14 mouse cellular contexts compared by ENCODE assay signal in genomic region chr8:114143645-114144290, GRCm38 (mm10). TPM values are rescaled to one million over a fixed set of nuclear protein-coding genes. Genes with fewer than 3 reads are reported as not detected.
DNase-seq lines count a peak whose midpoint lies in the region; ATAC-seq and TF ChIP-seq lines count a peak whose summit lies in the region.
"Had no signal": no experiment of that assay in that cellular context is flagged by ENCODE, and none has a peak within 500 bp of the region (broad histone marks: within the 10 kb centered on the region; RNA-seq: fewer than 3 reads in every experiment).

No protein-coding gene starts in this region.

- H3K9me3 ChIP-seq in midbrain, embryonic 16.5 days (replicated peaks; ENCODE audit: control insufficient read depth, low read length, poor library complexity, severe bottlenecking): no peaks in the 10 kb centered on the region
- H3K9me3 ChIP-seq: hindbrain, embryonic 12.5 days had no signal

- ATAC-seq in neutrophil, adult 5-6 weeks (ENCODE audit: extremely low read depth, insufficient number of reproducible peaks, low FRiP score, poor library complexity, severe bottlenecking): peak; percentile 69
- no peak for ATAC-seq in midbrain, embryonic 16.5 days
- ATAC-seq: forebrain, embryonic 16.5 days had no signal

- TF ChIP-seq CTCF in liver, adult 2 months (IDR thresholded peaks at IDR 0.05; ENCODE audit: low read depth, low read length): no peak

- no peaks in the 10 kb centered on the region for H3K27me3 ChIP-seq in liver, adult 2 months (ENCODE audit: control insufficient read depth, insufficient read depth, low read length)
- H3K27me3 ChIP-seq in midbrain, embryonic 16.5 days (ENCODE audit: control insufficient read depth, insufficient read depth, low read depth, low read length): no peaks in the 10 kb centered on the region
- H3K27me3 ChIP-seq: hindbrain, embryonic 12.5 days had no signal

- no peak overlapping the region for H3K4me3 ChIP-seq in liver, adult 2 months (ENCODE audit: insufficient read depth, low read depth, low read length)
- H3K4me3 ChIP-seq in midbrain, embryonic 16.5 days (ENCODE audit: low read depth, low read length): no peak overlapping the region
- H3K4me3 ChIP-seq: hindbrain, embryonic 12.5 days; layer of hippocampus, adult 2 months had no signal

- peak; percentile 64 for DNase-seq in adrenal gland, adult 2 months
- DNase-seq in adrenal gland, adult 8-10 months: no peak
- peak; percentile 92 for DNase-seq in liver, adult 2 months (ENCODE audit: extremely low read depth, low read depth, low spot score)
- no peak for DNase-seq in liver
- peak; percentile 51 to 80 for DNase-seq in heart, postnatal 14 days
- DNase-seq in left cerebral cortex, postnatal 14 days (ENCODE audit: low spot score in 2 of 2): no peak
- DNase-seq: cerebellum, adult 9-10 months; midbrain, embryonic 14.5 days had no signal

- H3K9ac ChIP-seq in liver, adult 2 months (ENCODE audit: low read depth, low read length): no peak overlapping the region
- no peak overlapping the region for H3K9ac ChIP-seq in midbrain, embryonic 16.5 days (ENCODE audit: low read depth, low read length)
- H3K9ac ChIP-seq: hindbrain, embryonic 12.5 days had no signal

- no peak for TF ChIP-seq POLR2A in liver, adult 2 months (IDR thresholded peaks at IDR 0.05; ENCODE audit: extremely low read depth, insufficient read depth, low read length)

- H3K27ac ChIP-seq in liver, adult 2 months (replicated peaks; ENCODE audit: insufficient read depth, low read depth, low read length): peak overlapping the region; percentile 3
- no peak overlapping the region for H3K27ac ChIP-seq in midbrain, embryonic 16.5 days (ENCODE audit: low read length)
- H3K27ac ChIP-seq: hindbrain, embryonic 12.5 days; layer of hippocampus, adult 2 months had no signal

- 21% methylated on average over 4 of the region's 4 CpGs for WGBS in liver, adult 2 months
- WGBS in midbrain, embryonic 16.5 days: 92% methylated on average over 4 of the region's 4 CpGs

- intact Hi-C loops in heart, postnatal 14 days (cut with DNase I): no loop called here
- intact Hi-C loops in left cerebral cortex, postnatal 14 days (cut with DNase I): no loop called here

- H3K36me3 ChIP-seq in liver, adult 2 months (ENCODE audit: control insufficient read depth, insufficient read depth, low read length): peaks cover 74% of the 10 kb centered on the region
- H3K36me3 ChIP-seq in midbrain, embryonic 16.5 days (ENCODE audit: control insufficient read depth, insufficient read depth, low read length): no peaks in the 10 kb centered on the region
- H3K36me3 ChIP-seq: G1E had no signal

- H3K4me2 ChIP-seq in midbrain, embryonic 16.5 days (ENCODE audit: low read length): no peak overlapping the region
- H3K4me2 ChIP-seq: hindbrain, embryonic 12.5 days had no signal

- H3K4me1 ChIP-seq in liver, adult 2 months (ENCODE audit: control insufficient read depth, insufficient read depth, low read length): peaks cover 28% of the 10 kb centered on the region
- no peaks in the 10 kb centered on the region for H3K4me1 ChIP-seq in midbrain, embryonic 16.5 days (ENCODE audit: control insufficient read depth, insufficient read depth, low read length)
- H3K4me1 ChIP-seq: hindbrain, embryonic 12.5 days had no signal

- no peaks in the 10 kb centered on the region for H3K79me2 ChIP-seq in liver, adult 2 months (ENCODE audit: control insufficient read depth, insufficient read depth, low read length)

RNA-seq across cellular contexts. Expression of gene Nudt7, which starts 10.4 kb away (rescaled TPM):
- total RNA-seq in adrenal gland, adult 2 months (2021): 10 to 100 TPM; 58.7 to 77.9 TPM
- polyA plus RNA-seq in adrenal gland, adult 2 months (2012; rRNA removed): 12.8 and 13.8 TPM in 2 replicates
- total RNA-seq in adrenal gland, adult 8-10 months (2022): 10 to 100 TPM; 39.7 to 69.5 (median 52.6) TPM
- total RNA-seq in liver, adult 2 months (2014; rRNA removed): 221 and 394 TPM in 2 replicates
- 233 and 293 TPM in 2 replicates for polyA plus RNA-seq in liver, adult 2 months (2012; rRNA removed)
- 10 to 100 TPM; 70.3 to 76.6 TPM for total RNA-seq in heart, postnatal 14 days (2021)
- 16.2 and 17.8 TPM in 2 replicates for total RNA-seq in neutrophil, adult 5-6 weeks (2017)
- 2.9 and 3.7 TPM in 2 replicates for polyA plus RNA-seq in midbrain, embryonic 16.5 days (2015; fragmentation: Nextera tagmentation; extraction: Ambion mirVana)
- total RNA-seq in left cerebral cortex, postnatal 14 days (2021): 1 to 10 TPM; 4.1 to 4.4 TPM
- polyA plus RNA-seq: G1E had no signal

Comparison
In these comparisons a context has a peak if more than half of its experiments do, and no peak if none do; other contexts are left out.
1. DNase-seq: peak in adrenal gland, adult 2 months (single experiment), liver, adult 2 months (single experiment) and heart, postnatal 14 days (2 of 2); none in adrenal gland, adult 8-10 months (single experiment), liver (single experiment) and left cerebral cortex, postnatal 14 days (0 of 2).